Mouse (Mus musculus) heart, postnatal 10 days (tissue): ENCODE measurements at regions not wholly inside any gene's neighbourhood (a gene's known extent, or its start where the extent isn't known, plus 50 kb on each side); places are given as distances from the start of the nearest gene placed in this dataset.

Experiments used
- DNase-seq, 2 experiments: peaks; one replicate each; pipeline ENCODE4 v3.0.0; 2021
- intact Hi-C: fragments of 180-260 bp; cut with DNase I; formaldehyde crosslinking; loops from one replicate; pipeline ENCODE4 v1.15.1; 2025

DNA sequence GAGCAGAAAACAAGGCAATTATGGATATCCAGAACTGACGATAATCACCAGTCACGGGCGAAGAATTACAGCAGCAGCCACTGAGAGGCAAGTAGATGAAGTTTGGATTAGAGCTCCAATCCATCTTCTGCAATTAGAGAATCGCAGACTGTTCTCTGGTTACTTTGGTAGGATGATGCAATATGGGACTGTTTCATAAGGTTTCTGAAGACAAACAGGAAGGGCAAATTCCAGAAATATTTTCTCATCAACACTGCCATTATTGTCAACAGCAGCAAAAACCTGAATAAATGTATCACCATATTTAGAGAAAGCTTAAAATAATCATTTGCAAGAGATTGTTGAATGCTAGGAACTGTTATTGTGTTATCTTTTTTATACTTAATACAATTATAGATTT, 342.4 kb downstream of the Cdh11 start:
- intact Hi-C loops = no loop called here
- no peak for DNase-seq

DNA sequence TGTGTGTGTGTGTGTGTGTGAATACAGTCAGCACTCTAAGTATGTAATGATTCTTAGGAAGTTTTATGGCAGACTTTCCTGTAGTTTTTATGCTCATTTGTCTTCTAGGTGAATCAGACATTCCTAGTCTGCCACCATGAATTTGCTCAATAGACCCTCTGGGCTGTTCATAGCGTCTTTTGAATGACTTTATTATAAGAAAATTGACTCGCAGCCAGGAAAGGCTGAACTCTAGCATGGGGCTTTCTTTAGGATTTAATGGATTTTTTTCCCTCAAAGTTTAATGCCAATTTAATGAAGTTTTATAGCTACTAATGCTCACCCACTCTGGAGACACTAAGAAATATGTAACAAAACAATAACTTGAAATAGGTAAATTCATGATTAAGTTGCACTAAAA, 363.6 kb downstream of the Cdh11 start:
- intact Hi-C loops = no loop called here
- no peak for DNase-seq

DNA sequence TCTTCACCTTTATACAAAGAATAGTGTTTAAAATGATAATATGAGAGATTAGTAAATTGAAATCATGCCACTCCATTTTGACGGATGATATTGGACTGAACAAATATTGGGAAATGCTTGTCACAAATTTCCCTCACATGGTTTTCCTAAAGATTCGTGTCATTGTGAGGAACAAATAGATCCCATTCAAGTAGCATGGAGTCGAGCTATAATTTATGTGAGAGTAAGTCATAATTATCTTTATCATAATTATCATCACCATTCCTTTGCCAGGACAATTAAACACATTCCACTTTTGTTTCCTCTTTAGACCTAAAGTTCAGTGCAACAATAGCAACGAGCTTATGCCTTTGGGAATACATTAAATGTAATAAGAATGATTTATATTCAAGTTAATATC, 370.5 kb downstream of the Cdh11 start:
- intact Hi-C loops = no loop called here

DNA sequence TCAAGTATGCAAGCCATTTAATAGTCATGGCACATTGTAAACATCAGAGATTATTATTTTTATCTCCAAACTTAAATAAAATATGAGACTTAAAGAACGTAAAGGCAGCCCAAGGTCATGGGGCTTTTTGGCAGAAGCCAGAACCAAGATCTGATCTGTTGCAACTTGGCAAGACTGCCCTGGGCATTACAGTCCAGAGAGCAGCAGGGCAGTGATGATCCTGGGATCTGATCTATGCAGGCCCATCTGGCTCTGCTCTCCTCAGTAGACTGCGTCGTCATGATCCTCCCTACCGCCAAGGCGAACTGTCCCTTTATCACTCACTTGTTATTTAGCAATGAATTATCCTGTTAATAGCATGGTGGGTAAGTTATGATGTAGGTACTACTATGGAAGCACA, 372.0 kb downstream of the Cdh11 start:
- no peak for DNase-seq
- intact Hi-C loops = no loop called here

More for the DNA sequence above, 370.5 kb downstream of the Cdh11 start:
- DNase-seq = no peak

DNA sequence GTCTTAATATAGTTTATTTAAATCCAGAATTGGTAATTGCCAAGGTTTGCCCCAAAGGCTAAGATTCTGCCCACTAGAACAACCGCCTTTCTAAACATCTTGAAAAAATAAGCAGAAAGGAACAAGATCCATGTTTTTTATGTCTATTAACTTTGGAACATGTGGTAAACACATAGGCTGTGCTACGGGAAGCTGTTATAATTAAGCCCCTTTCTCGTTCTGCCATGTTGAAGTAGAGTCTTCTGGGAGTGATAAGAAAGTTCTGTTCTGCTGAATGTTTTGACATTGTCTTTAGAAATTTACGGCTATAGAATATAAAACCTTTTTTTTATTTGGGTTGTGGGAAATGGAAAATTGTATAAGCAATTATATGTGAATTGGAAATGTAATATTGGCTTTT, 397.9 kb downstream of the Cdh11 start:
- intact Hi-C loops = no loop called here

GRCm38 (mm10) chr8:102345392-102345791, 440.1 kb downstream of the Cdh11 start:
- DNase-seq = no peak
- intact Hi-C loops = no loop called here

More for the DNA sequence above, 397.9 kb downstream of the Cdh11 start:
- DNase-seq = no peak

DNA sequence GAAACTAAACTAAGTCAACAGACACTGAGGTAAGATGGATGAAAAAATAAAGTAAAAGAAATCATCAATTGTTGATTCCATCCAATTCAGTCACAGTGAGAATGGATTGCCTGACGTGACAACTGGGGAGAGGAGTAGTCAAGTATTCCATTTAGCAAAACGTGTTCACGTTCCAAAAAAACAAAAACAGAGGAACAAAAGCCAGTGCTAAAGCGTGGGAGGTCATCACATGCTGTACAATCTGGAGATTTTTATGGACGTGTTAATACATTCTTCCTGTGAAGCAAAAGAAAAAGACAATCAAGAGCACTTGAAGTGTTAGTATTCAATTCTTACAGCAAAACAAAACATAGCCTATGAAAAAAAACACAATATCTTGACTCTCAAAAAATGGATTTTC, 452.9 kb downstream of the Cdh11 start:
- no peak for DNase-seq
- intact Hi-C loops = no loop called here

GRCm38 (mm10) chr8:102331151-102331550, 454.3 kb downstream of the Cdh11 start:
- intact Hi-C loops = no loop called here
- no peak for DNase-seq

DNA sequence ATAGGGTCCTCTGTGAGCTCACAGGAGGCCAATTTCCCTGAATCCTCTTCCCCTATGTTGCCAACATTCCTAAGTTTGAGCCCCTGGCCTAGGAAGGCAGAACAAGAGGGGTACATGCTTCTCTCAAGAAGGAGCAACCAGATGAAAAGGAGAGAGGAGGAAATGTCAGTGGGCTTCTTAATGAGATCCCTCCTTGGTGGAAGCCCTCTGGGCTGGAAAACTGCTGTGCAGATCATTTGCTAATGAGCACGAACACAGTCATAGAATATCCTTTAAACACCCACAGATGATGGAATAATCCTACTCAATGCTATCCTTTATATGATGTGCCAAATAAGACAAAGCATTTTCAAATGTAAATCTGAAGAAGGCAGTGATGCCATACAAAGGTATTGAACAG, 455.5 kb downstream of the Cdh11 start:
- DNase-seq = no peak

More for the DNA sequence above, 455.5 kb downstream of the Cdh11 start:
- intact Hi-C loops = no loop called here
